Mouse (Mus musculus) adipocyte (in vitro differentiated cells): ENCODE results near the gene Prpf18.
"Not testable (repeated sequence)": the region's sequence is repeated elsewhere in the genome, so short reads cannot be mapped to it uniquely, and the experiment has no call there.

ENCODE experiments used
- DNase-seq: peaks from one replicate; pipeline ENCODE4 v3.0.0-alpha.2; 2016; ENCODE audit warnings: low spot score

The Prpf18 gene

DNA sequence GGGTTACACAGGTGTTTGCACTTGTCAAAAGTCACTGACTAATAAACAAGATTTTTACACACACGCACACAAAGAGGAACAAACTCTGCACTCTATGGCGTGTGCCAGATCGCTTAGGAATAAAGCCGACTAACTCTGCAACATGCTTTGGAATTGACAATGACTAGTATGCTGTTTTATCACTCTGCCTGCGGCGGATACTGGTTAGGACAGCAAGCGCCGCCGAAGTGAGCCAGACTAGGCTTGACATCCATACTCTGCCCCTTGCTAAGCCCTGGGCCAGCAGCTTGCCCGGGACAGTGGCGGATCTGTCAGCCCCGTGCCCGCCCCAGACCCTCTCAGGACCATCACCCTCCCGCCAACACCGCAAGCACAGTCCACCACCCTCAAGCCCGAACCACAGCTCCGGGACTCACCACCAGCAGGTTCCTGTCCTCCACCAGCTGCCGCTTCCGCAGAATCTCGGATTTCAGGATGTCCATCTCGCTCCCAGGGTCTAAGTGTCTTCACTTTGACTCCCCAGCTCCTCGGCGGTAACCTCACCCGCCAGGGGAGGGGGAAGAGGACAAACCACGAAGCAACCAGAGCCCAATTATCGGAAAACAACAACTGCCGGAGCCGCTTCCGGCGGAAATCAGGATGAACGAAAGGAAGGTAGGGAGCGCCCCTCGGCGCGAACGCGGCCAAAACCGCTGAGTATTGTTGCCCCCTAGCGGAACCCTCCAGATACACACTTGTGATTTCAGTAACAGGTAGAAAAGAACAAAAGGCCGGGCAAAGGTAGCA lies at the start of gene Prpf18:
Gene Prpf18, minus strand, starts transcription at position 614 of the 786 bp plus-strand sequence.
- peak; percentile 84 for DNase-seq

GRCm38 (mm10) chr2:4679886-4680285 lies 28.0 kb upstream of the Prpf18 start:
- DNase-seq, result no peak

- DNase-seq, result no peak
Observed at GRCm38 (mm10) chr2:4671636-4672035, 19.7 kb upstream of the Prpf18 start.

DNA sequence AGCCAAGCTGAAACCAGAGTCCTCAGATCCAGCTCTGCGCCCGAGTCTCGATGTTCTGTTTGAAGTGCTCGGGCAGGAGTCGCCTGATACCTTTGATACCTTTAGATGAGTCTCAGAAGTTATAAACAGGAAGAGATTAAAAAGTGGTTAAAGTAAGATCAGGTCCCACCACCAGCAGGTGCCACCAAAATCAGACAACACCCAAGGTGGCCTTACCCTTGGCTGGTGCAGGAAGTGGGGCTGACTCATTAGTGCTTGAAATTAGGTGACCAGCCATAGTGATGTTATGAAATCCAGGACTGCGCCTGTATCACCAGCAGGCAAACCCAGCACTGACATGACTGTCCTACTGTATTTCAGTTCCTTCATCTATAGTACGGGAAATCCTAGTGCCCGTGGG lies 17.8 kb upstream of the Prpf18 start:
- peak; percentile 30 for DNase-seq

GRCm38 (mm10) chr2:4668626-4669025 lies 16.7 kb upstream of the Prpf18 start:
- no peak for DNase-seq

- no peak for DNase-seq
Observed at GRCm38 (mm10) chr2:4660677-4661076, 8.8 kb upstream of the Prpf18 start.

GRCm38 (mm10) chr2:4649646-4650045 lies 2.3 kb downstream of the Prpf18 start:
- DNase-seq, result peak; percentile 4

- DNase-seq, result no peak
Observed at GRCm38 (mm10) chr2:4648094-4648493, 3.8 kb downstream of the Prpf18 start.

DNA sequence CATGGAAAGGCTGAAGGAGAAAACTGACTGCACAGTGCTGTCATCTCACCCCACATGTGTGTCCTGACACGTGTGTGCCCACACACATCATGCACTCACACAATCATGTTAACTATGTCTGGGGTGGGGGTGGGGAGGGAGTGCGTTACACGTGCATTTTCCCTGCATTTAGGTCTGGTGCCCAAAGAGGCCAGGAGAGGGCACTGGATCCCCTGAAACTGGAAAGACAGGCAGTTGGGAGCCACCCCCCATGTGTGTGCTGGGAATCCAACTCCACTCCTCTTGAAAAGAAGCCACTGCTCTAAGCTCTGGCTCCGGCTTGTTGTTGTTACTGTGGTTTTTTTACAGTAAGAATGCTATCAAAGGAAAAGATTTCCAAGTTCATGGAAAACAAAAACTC lies 6.8 kb downstream of the Prpf18 start:
- DNase-seq, result peak; percentile 12

DNA sequence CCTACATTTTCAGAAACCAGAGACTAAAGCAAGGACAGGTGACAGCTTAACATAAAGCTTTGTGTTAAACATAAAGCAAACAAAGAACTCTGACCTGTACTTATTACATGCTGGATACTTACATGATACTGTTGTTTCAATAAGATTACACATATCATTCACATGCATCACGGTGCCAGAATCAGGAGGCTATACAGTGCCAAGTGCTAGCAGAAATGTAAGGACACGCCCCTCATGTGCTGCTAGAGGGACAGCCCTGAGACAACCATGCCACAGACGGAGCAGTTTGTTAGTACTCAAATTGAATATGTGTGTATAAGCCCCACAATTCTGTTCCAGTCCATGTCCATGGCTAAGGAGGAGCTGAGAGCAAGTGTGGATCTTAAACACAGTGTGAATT lies 13.7 kb downstream of the Prpf18 start:
- no peak for DNase-seq

DNA sequence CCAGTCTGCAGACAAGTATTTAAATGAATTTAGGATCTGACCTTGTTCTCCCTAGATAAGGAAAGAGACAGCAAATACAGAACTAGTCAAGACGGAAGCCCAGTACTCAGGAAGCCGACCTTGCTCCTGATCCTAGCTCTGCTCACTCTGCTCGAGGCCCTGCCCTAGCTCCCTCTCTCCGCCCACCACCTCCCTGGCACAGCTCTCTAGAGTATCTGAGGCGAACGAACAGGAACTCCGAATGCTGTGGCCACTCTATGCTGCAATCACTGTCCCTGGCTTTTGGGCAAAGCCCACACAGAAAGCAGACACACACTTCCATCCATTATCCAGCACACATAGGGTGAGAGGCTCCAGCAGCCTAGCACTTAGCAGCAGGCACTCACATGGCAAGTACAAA lies 15.3 kb downstream of the Prpf18 start:
- DNase-seq, result no peak

DNA sequence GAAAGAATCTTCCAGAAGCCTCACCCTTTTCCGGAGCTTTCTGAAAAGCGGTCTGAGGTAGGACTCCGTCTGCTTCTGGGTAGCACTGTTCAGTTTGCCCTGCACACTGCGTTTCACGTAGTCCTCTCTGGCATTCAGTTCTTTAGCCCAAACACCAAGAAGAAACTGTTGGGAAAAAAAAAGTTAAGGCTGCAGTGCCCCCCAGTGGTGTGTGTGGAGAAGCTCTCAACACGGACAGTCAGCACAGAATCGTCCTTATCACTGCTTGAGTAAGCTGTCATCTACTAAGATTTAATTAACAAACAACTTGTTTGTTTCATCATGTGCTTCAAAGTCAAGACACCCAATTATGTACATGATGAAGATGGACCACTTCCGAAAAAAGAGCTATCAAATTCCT lies 16.1 kb downstream of the Prpf18 start:
- DNase-seq, result peak; percentile 23

DNA sequence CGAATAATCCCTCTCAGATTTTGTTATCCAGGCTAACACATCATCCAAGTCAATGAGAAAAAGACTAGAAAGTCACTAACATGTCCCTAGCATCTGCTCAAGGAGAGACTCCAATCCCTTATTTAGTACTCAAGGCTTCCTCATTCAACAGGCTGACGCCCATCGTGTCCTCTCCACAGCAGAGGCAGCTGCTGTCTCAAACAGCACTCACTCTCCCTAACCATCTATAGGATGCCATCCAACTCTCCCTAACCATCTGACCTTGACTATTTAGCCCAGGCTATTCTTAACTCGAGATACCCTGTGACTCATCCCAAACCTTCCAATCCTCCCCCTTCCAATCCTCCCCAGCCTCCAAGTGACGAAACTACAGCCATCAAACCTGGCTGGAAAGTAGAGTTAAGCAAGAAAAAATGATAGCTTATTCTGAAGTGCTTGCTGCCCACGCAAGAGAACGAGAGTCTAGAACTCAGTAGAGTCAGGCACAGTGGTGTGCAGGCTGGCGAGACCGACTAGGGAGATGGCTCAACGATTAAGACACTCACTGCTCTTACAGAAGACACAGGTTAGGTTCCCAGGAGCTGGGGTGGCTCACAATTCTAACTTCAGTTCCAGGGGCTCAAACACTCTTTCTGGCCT lies 21.6 kb downstream of the Prpf18 start:
- no peak for DNase-seq

DNA sequence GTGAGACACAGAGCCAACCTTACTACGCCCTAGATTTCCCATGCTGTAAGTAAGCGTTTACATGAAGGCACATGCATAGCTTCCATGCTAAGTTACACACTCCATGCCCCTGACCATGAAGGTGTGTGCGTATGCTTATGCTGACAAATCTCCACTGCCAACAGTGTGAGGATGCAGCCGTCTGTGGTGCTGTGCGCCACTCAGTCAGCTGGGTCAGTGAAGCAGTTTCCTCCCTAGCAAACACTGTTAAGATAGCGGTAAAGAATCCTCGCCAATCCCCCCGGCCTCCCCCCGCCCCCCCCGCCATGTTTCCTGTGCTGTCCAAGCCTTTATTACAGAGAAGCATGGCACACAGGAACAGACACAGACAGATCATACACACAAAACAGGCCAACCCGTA lies 22.4 kb downstream of the Prpf18 start:
- no peak for DNase-seq

GRCm38 (mm10) chr2:4628920-4629319 lies 23.0 kb downstream of the Prpf18 start:
- no peak for DNase-seq

DNA sequence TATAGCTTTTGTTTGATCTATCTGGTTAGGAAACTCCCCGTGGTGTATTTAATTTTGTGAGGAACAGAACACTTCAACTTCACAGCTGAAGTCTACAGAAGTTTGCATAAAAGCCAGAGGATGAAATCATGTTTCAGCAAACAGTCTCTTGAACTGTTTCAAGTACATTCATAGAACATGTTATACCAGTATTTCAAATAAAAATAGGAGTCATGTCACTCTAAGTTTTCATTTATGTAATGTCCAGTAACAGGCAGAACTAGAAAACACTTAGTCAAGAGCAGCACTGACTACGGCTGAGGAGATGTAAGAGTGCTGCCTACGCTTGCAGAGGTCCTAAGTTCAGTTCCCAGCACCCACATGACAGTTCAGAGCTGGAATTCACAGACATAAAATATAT lies 25.0 kb downstream of the Prpf18 start:
- no peak for DNase-seq

- no peak for DNase-seq
Observed at GRCm38 (mm10) chr2:4621471-4621985, 30.4 kb downstream of the Prpf18 start.

DNA sequence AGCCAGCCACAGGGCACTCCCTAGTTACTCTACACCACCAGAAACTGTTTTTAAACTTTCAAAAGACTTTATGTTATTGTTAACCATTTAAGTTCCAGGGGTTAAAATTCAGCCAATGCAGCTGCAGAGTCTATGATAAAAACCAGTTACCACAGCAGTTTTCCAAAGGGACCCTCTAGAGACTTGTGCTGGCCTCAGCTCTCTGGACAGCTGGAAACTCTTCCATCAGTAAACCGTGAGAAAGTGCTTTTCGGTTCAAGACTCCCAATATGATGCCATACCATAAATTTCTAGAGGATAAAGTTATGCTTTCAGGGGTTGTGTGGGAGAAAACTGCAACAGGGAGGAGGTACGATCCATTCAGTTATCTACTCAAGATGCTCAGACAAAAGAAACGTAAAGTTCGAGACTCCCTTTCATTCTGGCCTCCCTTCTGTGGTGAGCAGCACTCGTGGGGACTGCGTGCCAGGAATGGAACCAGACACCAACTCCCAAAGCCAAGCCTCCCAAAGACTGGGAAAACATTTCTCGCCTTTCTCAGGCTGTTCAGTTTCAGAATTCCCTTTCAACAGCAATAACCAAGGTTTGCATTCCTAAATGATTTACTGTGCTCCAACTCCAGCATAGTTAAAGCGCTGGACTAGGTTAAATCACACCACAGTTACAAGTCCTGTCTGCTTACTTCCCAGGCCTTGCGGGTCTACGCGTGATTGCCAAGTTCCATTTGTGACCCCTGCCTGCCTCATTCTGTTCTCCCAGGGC lies 31.1 kb downstream of the Prpf18 start:
- peak; percentile 21 for DNase-seq

GRCm38 (mm10) chr2:4619893-4620593 lies 31.9 kb downstream of the Prpf18 start:
- no peak for DNase-seq

GRCm38 (mm10) chr2:4619126-4619525 lies 32.8 kb downstream of the Prpf18 start:
- not testable (repeated sequence) for DNase-seq

DNA sequence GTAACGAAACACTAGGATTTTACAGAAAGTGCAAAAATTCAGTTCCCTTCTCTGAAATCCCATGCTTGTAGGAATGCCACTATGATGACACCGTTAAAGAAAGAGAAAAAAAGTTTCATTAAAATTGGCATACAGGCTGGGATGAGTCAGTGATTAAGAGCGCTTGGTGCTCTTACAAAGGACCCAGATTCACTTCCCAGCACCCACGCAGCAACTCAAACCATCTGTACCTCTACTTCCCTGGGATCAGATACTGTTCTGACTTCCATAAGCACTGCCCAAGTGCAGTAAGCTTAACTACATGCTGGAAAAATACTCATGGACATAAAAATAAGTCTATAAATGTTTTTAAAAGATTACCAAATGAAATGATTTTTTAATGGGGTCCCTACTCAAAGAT lies 34.9 kb downstream of the Prpf18 start:
- no peak for DNase-seq

DNA sequence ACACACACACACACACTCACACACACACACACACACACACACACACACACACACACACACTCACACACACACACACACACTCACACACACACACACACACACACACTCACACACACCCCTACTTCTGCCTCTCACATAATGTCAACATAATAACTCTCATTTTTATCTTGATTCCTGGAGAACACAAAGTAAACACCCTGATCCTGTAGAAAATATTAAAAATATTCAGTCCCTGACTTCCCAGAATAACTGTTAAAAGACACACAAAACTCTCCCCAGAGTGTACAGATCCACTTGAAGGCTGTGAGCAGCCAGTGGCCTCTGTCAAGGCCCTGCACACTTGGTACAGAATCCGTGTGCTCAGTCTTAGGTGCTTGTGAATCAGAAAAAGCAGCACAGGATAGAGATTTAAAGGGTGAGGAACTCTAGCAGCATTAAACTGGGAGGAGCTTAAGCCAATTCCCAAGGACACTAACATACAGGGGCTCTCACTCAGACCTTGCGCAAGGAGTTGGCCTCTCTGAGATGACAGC lies 36.8 kb downstream of the Prpf18 start:
- DNase-seq, result no peak
